Mouse (Mus musculus) cerebellum, postnatal 36 days (tissue): Measurements from ENCODE around the gene Atp6v1g3.

Experiments
- DNase-seq, 2 experiments: peaks; one replicate each; pipeline ENCODE4 v3.0.0; 2021 to 2022; ENCODE audit warnings: mixed read lengths in 2 of 2

Atp6v1g3 gene

DNA sequence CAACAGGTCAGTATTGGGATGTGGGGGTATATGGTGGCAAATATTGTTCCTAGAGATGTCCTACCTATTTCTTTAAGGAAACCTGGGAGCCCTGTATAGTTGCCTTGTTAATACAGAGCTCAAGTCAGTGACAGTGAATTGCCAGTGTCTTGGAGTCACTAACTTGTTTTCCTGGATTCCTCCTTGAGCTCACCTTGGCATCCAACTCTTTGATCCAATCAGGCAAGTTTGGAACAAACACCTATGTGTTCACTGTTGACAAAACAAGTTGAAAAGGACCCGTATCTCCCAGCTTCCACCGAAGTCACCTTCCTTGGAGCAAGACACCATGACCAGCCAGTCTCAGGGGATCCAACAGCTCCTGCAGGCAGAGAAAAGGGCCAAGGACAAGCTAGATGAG is at the start of gene Atp6v1g3:
Gene Atp6v1g3 (plus strand): TSS at position 301 of the 400 bp plus-strand sequence.
- no peak for DNase-seq

DNA sequence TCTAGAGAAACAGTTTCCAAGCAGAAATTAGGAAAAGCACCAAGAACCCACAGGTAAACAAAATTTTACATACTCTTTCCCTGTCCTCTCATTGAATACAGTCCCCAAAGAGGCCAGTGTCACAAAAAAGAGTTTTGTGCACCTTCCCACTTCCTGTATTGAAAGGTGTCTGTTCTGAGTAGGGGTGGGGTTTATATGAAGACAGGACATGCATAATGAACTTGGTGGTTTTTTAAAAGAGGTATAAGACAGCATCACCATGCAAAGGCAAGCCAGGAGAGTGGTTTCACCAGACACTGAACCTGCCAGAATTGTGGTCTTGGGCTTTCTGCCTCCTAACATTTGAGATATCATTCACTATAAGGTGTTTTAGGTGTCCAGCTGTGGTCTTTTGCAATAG is 40.5 kb upstream of the Atp6v1g3 start:
- no peak for DNase-seq

DNA sequence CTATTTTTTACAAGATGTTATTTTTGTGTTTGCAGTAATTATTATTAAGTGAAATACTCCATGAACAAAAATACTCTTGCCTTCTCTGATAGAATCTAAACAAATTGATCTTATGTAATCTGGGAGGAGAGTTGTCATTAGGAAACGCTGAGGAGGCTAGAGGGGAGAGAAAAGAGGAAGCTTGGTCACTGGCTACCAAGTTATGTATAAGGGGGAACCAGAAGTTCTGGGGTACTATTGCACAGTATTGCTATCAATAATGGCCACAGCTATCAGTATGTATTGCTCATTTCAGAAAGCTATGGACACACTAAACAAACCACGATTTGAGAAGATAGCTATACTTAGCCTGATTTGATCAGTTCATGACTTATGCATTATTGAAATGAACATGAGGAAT is 36.3 kb upstream of the Atp6v1g3 start:
- DNase-seq: no peak

DNA sequence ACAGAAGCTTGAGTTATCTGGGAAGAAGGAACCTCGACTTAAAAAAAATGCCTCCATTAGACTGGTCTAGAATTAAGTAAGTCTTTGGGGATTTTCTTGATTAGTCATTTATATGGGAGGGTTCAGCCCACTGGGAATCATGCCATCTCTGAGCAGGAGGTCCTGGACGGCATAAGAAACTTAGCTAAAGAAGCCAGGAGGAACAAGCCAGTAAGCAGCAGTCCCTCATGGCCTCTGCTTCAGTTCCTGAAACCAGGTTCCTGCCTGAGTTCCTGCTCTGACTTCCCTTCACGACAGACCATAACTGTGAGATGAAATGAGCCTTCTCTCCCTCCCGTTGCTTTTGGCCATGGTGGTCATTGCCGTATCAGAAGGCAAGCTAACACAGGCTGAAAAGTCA is 29.6 kb upstream of the Atp6v1g3 start:
- no peak for DNase-seq

DNA sequence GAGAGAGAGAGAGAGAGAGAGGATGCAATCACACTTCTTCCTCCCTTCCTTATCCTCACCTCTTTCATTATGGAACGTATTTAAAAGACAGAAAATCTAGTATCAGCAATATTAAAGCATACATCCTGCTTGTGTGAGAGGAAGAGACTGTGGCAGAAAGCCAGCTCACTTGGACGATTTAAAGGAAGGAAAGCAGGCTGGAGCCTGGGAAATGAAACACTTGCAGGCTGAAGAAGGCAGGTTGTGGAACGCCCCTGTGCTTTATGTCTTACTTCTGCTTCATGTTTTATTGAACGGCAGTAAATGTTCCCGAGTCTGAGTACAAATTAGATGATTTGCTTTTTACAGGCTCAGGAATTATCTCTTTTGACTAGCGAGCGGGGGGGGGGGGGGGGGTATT is 29.1 kb upstream of the Atp6v1g3 start:
- no peak for DNase-seq

DNA sequence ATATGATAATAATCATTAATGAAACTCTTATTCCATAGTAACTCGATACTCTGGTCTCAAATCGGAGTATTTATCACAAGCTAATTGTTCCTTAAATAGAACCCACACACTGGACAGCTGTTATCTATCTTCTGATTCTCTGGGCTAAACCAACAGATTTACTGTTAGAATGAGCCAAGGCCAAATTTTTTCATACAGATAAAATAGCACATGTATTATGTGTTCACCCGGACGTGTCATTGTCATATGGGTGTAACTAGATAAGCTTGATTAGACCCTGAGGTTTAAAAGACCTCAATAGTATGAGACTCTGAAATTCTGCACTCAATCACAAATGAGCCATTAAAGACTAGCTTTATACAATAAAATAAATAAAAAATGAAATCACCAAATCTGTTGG is 28.4 kb upstream of the Atp6v1g3 start:
- no peak for DNase-seq

DNA sequence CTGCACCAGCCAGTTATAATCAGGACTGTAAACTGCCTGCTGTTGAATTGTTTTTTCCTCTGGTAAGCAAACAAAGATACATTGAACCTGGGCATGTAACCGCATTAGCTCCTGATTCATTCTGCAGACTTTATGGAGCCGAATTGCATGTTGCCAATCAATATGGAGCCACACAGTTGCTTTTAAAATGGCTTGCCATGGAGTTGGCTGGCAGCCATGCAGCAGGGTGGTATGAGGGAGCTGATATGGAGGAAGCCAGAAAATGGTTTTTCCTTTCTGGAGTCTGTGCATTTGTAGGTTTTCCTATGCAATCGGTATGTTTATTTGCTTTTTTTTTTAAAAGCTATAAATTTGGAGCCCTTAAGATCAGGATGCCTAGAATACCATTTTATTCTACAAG is 28.0 kb upstream of the Atp6v1g3 start:
- DNase-seq: no peak

DNA sequence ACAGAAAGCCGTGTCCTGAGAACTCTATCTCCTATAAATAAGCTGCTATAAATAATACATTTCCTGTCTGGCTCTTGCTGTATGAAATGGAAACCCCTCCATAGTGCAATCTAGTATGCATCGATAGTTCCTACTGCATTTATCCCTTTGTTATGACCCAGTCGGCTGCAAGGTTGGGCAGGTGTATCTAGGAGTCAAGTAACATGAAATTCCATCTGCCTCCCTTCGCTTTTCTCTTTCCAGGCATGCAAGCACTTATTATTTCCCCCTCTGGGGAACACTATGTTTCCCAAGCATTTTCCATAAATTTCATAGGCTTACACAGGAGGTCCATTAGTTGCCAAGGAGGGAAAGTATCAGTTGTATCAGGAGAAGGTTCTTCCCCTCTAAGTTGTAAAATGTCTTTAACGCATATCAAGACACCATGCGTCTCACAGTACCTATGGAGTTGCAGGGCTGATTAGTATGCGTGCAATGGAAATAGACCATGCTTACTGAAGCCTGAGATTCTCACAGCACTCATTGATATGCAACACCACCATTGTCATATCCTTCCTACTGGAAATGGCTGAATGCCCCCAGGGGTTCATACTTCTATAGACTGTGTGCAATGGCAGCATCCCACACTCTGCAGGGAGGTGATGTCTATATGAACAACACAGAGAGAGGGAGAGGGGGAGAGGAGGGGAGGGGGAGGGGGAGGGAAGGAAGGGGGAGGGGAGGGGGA is 26.9 kb upstream of the Atp6v1g3 start:
- DNase-seq: no peak

DNA sequence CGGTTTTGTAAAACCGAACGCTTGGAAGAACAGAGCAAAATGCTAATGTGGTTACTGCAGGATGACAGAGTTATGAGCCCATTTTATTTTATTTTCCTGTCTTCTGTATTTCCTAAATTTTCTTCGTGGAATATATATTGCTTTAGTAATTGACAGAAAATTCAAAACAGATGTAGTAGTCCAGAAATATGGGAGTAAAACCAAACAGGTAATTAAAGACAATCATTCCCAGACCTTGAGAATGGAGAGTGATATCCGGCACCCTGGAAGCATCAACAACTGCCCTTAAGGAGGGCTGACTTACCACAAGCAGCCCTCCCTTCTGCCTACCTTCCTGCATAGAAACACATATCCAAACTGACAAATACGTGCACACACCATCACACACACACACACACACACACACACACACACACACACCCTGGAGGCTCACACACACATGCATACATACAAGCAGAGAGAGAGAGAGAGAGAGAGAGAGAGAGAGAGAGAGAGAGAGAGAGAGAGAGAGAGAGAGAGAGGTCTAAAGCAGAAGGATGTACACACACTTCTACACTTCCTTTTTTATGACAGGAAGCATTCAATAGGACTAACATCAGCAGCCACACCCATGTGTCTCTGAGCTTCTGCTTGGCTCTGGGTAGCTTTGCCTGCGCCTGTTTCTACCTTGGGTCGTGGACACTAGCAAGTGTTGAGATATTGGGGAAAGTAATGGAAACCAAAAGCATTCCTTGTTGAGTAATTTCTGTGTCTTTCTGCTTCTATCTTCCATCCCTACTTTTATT is 25.6 kb upstream of the Atp6v1g3 start:
- no peak for DNase-seq

DNA sequence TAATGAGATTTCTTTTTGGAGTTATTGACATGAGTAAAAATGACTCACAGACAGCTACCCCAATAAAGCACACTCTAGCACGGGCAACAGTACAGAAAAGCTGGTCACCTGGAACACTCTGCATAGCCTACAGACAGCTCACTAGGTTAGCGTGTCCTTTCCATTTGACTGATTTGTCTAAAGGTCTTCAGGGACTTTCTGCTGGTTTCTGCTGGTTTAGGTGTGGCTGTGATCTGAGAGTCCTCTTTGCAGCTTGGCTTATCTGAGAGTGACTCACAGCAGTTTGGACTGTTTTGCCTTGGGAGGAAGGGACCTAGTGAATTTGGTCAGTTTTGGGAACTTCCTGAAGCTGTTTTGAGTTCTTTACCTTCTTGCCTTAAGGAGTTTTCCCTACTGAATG is 24.8 kb upstream of the Atp6v1g3 start:
- DNase-seq: no peak

DNA sequence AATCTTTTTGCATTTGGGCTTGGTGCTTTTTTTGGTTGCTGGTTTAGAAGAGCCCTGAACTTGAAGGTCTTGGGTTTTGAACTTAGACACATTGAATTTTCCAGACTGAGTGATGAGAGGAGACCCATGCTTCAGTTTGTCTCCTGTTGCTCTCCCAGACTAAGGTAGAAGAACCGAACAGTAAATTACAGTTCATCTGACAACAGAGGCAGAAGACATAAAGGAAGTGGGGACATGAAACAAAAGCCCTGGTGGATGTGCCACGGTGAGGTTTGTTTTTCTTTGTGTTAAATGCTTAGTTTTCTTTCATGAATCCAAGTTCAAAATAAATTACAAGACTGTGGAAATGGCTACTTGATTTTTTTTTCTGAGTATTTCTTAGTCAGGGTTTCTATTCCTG is 22.6 kb upstream of the Atp6v1g3 start:
- no peak for DNase-seq

DNA sequence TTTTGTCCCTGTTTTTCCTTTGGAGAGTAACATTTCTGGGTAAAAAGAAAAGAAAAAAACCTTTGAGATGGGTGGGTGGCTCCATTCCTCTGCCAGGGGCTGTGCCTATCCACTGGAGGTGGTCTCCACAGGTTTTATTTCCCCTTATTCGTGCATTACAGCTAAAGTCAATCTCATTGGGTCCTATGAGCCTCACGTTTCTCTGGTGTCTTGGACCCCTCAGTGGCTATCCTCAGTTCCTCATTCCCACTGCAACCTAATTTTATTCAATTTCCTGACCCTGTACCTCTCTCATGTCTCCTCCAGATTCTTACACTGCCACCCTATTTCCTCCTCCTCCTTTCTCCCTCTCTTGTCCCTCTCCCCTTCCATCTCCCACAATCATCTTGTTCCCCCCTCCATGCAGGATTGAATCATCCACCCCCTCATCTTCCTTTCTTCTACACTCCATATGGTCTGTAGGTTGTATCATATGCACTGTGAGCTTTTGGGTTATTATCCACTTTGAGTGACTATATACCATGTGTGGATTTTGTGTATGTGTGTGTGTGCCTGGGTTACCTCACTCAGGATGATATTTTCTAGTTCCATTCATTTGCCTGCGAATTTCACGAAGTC is 17.3 kb upstream of the Atp6v1g3 start:
- no peak for DNase-seq

DNA sequence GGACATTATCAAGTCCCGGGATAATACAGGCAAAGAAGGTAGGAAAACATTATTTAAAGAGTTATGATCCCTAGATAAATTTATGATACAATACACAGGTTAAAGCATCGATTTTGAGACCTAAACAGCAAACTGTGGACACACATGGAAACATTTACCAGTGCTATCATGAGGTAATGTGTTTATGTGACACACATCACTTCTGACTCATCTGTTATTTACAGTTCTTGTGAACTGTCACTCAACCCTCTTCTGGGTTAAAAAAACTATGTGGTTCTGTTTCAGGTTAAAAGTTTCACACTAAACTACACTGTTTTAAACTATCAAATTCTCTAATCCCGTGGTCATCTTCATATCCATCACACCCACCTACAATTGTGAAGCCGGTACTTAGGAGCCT is 14.8 kb upstream of the Atp6v1g3 start:
- no peak for DNase-seq

DNA sequence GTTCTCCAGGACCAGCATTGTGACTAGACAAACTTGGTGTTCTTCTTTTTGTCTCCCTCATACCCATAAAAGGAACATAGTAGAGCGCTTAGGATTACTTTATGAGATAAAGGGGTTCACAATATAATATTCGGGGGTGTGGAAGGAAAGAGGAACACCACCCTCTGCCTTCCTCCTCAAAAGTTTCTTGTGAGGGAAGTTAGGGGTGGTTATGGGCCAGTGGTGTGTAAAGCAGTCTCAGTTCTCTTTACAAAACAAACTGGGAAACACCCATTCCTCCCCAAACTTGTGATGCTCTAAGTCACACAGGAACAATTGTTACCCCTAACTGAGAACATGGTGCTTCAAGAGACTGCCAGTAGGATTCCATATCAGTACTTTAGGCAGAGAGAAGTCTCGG is 12.0 kb upstream of the Atp6v1g3 start:
- no peak for DNase-seq

DNA sequence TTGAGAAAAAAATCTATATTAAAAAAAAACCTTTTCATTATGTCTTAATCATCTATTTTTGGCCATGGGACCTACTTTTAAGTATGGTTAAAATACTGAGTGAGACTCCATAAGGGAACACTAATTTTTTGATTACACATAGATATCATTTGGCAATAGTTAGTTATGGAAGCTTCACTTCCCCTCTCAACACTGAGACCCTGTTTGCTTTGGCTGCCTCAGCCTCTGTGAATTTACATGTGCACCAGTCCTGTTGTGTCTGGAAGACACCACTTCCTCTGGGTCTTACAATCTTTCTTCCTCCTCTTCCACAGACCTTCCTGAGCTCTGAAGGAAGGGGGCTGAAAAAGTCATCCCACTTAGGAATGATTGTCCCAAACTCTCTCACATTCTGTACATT is 11.1 kb upstream of the Atp6v1g3 start:
- DNase-seq: no peak

DNA sequence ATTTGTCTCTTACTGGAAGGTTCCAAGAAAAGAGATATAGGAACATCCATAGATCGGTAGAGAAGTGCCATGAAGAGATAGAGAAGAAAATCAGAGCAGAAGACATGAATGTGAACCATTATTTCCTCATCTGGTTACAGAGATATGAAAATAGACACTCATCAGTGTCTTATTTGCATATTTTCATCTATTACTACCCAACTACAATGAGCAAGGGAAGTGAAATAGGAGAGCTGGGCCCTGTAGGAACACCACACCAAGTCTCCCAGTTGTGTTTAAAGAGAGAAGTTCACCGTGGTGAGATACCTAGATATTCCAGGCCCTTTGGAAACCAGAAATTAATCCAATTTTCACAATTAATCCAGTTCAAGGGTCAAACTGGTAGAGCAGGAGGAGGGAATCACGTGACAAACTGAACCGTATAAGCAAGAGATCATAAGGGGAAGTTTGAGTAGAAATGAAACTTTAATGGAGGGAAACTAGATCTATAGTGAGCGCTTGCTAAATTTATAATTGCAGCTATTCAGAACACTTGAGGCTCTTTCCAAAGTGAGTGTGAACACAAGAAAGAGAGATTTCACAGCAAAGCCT is 6.0 kb upstream of the Atp6v1g3 start:
- no peak for DNase-seq

DNA sequence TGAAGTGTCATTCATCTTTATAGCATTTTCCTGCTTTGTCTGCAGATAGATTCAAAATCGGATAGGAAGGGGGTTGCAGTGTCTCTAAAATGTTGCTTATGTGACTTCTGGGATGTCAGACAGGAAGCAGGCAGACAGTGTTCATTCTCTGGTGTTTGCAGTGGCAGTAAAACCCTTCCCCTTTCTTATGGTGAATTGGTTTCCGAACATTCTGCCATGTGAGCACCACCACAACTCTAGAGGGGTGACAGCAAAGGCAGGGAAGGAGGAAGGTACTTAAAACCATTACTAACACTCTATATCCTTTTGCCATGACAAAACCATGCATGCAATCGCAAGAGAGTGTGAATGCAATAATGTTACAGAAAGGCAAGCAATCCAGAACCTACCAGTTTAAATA is 1.4 kb downstream of the Atp6v1g3 start:
- DNase-seq: no peak

DNA sequence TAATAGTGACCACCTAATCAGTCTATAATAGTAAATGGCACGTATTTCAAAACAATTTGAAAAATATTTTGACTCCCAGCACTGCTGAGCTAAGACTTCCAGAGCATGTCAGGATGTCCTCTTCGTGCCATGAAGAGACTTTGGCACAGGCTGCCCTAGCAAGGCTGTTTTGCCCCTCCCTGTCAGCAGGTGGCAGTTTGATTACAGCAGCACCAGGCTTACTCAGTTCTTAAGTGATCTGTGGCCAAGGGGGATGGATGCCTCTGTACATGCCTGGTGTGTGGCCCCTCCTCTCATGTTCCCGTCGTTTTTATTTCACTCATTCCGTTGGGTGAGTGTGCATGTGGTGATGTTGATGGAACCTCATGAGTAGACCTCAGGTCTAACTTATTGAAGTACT is 2.3 kb downstream of the Atp6v1g3 start:
- no peak for DNase-seq

DNA sequence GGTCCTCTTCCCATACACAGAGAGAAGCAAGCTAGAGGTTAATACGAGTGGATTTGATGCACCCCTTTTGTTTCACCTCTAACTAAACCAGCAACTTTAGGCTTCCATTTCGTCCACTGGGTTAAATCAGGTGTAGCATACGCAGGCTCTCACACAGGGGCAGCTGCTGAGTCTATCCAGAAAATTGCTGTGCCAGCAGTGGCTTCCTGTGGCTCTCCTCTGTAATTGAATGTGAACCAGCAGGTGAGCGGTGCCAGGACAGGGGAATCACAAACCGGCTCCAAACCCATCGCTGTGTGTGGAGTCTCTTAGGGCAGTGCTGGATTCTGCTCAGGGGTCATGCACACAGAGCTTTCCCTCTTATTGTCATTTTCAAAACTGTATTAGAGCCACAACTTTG is 7.6 kb downstream of the Atp6v1g3 start:
- DNase-seq: no peak

DNA sequence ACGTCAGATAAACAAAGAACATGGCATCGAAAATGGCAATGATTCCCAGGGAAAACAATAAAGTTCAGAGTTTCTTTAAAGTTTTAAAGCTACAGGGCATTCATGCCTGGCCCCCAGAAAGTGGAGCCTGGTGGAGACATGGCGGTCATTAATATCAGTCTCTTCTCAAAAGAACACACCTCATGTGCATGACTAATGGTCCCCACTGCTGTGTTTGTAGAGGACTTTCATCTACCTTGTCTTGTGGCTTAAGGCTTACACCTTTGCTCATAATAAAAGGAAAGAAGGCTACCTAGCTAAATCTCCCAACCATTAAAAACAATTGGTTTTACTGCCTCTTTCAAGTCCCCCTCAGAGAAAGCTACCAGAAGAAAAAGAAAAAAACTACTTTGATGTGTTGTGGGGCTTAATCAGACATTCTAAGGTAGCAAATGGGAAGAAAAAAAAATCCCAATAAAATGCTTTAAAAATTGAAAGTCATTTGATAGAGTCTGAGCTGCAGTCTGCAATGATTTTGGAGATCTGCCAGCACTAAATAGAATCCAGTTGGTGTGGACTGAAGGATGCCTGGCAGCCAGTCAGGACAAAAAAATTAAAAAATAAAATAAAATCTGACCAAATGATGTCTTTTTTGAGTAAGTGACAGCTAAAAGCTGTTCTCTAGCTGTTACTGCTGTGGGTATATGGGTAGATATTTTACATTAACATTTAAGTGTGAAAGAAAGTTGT is 9.0 kb downstream of the Atp6v1g3 start:
- no peak for DNase-seq

DNA sequence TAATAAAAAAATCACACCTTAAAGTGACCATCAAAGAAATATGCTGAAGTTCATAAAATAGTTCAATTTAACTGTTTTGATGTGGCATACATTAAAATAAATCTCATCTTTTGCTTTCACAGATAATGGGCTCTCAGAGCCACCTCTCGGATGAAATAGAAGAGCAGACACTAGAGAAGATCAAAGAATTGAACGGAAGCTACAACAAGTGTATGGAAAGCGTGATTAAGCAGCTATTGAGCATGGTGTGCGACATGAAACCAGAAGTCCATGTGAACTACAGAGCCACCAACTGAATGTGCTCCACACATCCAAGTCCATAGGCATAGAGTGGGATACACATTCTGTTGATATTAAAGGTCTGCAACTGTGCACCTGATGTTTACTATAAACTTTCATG is 14.1 kb downstream of the Atp6v1g3 start:
- no peak for DNase-seq

DNA sequence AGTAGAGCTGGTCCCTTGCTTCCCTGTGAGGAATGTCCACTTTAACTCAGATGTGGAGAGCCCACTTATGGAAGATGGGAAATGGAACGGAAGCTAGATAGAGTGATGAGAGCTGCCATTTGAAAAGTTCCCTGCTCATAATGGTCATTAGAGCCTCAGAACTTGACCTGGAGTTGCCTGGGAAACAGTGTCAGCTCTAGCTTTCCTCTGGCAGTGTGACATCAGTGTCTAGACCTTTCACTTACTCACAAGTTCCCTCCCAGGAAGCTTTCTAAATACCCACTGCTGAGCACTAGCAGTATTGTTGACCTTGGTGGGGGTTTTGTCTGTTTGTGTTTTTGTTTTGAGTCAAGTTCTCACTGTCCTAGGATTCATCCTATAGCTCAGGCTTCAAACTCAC is 15.2 kb downstream of the Atp6v1g3 start:
- DNase-seq: no peak
